Mouse (Mus musculus): Measurements from ENCODE around the gene Slc39a9.

The Slc39a9 gene

GRCm38 (mm10) chr12:80653951-80654658, 10.4 kb downstream of the Slc39a9 start:
- no peak for DNase-seq (ENCODE audit: low read depth, low spot score)

DNA sequence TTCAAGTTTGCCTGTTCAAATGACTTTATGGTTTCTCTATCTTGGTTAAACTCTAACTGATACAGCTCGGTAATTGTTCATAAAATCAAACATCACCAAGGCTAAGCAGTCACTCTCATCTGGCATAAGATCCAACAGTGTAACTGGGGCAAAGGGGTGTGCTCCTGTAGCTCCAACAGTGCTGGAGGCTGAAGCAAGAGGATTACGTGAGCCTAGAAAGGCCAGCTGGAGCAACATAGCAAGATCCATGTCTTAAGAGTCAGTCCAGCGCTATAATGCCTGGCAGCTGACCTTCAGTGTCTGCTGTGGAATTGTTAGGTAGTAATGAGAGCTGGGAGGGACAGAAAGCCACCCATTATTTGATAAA, 11.0 kb downstream of the Slc39a9 start:
- DNase-seq (ENCODE audit: low read depth, low spot score) = no peak

GRCm38 (mm10) chr12:80658661-80659060, 15.0 kb downstream of the Slc39a9 start:
- no peak for DNase-seq (ENCODE audit: low read depth, low spot score)

- DNase-seq (ENCODE audit: low read depth, low spot score) = no peak
These were observed 18.6 kb downstream of the Slc39a9 start for GRCm38 (mm10) chr12:80662322-80662721.

- no peak for DNase-seq (ENCODE audit: low read depth, low spot score)
These were observed 20.3 kb downstream of the Slc39a9 start for GRCm38 (mm10) chr12:80663935-80664334.

GRCm38 (mm10) chr12:80668391-80668790, 24.7 kb downstream of the Slc39a9 start:
- DNase-seq (ENCODE audit: low read depth, low spot score) = no peak

GRCm38 (mm10) chr12:80673170-80673569, 29.5 kb downstream of the Slc39a9 start:
- DNase-seq (ENCODE audit: low read depth, low spot score) = peak; percentile 66

- peak; percentile 63 for DNase-seq (ENCODE audit: low read depth, low spot score)
These were observed 37.7 kb downstream of the Slc39a9 start for GRCm38 (mm10) chr12:80681340-80681739.

DNA sequence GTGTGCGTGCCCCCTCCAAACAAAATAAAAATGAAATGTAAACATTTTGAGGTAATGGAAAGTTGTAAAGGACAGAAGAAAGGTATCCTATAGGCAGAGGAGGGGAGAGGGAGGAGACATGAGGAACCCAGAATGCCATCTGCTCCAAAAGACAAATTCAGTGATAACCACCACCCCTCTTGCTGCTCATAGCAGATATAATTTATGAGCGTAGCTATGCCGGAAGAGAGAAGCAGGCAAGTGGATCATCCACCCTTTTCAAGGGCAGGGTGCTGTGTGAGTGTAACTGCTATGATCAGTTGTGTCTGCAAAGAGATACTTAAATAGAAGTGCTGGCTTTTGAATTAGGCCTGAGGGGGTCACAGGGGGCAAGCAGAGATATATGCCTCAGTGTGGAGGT, 39.9 kb downstream of the Slc39a9 start:
- DNase-seq (ENCODE audit: low read depth, low spot score) = no peak

DNA sequence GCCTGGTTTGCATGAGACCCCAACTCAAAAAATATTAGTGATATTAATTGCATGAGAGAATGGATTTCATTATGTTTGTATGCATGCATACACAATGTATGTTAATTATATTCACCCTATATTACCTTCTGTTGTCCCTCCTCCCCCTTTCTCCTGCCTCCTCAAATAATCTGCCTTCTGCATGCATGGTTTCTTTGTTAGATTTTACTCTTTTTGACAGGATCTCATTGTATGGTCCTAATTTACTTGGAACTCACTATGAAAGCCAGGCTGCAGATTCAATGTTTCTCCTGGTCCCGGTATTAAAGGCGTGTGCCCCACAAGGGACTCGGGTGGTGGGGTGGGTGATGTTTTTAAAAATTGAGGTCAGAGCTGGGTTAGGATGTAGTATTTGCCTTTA, 40.6 kb downstream of the Slc39a9 start:
- no peak for DNase-seq (ENCODE audit: low read depth, low spot score)

DNA sequence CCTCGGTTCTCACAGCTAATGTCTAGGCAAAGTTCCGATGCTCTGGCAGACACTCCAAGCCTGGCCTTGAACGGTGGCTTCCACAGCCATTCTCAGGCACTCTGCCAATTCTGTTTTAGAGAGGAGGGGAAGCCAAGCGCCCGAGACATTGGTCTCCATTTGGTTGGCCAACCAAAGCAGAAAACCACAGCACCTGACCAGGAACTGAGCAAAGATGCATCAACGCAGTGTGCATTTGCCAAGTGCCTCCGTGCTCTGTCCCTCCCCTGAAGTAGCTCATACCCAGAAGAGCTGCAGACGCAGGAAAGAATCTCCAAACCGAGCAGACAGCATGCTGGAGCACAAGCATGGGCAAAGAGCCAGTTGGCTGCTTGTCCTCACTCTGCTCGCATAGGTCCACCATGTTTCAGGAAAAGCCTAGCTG, 44.1 kb downstream of the Slc39a9 start:
- no peak for DNase-seq (ENCODE audit: low read depth, low spot score)

DNA sequence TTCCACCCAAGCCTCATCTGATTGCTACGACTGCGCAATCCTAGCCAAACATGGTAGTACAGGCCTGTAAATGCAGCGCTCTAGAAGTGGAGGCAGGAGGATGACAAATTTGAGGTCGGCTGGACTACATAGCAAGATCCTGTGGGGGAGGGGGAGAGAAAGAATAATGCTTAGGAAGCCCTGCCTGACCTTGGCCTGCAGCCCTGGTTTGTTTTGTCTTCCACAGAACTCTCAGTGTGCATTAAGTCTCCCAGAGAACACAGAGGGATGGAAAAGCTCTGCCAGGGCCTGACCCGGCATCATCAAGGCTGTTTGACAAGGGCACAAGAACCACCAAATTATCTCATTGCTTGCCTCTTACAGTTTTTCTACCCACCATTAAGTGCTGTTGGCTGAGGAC, 46.0 kb downstream of the Slc39a9 start:
- DNase-seq (ENCODE audit: low read depth, low spot score) = no peak

DNA sequence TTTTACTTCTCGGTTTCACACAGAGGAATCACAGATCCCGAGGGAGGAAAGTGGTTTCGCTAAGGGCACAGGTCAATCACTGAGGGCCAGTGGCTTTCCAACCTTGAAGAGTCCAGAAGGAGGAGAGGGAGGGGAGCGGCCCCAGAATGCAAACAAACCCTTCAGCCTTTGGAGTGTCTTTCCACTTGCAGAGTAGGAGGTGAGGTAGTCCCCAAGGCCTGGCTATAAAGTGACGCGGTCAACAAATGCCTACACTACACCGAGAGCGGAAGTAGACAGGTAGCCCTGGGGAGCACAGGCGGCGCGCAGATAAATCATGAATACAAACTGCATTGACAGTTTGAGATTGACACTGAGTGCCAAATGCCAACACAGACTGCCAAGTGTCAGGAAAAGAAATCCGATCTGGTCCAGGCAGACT, 48.0 kb downstream of the Slc39a9 start:
- peak; percentile 56 for DNase-seq (ENCODE audit: low read depth, low spot score)

DNA sequence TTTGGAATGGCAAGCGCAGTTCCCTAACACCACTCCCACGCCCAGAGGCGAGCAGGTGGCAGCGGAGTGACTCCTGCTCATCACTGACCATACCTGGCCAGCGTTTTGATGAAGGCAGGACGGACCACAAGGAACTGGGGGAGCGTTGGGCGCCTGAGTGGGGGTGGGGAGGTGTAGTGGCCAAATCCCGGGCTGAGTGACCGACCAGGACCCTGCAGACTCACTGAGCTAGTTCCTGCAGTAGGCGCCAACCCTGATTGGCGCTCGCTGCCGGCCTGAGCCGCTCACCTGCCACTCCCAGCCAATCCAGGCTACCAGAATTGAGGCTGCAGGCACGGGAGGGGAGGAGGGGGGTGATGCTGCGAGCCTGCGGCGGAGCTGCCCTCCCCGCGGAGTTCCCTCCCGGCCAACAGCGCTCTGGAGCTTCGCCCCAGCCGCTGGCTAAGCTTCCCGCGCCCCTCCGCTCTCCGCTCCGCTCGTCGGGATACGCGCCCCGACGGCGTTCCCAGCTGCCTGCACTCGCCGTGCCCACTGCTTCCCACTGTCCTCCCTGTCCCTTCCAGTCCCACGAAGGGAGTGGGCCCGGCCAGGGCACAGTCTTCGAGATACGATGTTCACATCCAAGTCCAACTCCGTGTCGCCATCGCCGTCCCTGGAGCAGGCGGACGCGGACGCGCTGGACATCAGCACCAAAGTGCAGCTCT, 48.7 kb downstream of the Slc39a9 start, which contains the start of gene Plekhd1:
Plekhd1 (plus strand) TSS at position 323 of the 704 bp plus-strand sequence.
- no peak for DNase-seq (ENCODE audit: low read depth, low spot score)

- DNase-seq (ENCODE audit: low read depth, low spot score) = no peak
These were observed 50.0 kb downstream of the Slc39a9 start for GRCm38 (mm10) chr12:80693700-80694099.

DNA sequence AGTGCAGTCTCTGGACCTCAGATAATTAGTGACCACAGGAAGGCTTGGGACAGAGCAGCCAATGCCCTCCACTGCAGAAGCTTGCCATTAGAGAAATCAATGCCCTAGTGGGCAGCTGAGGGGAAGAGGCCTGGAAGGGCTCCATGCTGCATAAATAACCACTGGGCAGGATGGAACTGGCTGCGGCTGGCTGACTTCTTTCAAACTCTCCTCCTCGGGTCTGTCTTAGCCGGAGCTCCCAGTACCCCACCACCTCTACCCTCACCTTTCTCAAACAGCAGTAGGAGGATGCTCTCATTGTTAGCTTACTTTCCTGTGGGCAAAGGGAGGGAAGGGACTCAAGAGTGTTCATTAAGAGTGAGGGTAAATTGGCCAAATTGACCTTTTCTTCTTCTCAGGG, 51.3 kb downstream of the Slc39a9 start:
- no peak for DNase-seq (ENCODE audit: low read depth, low spot score)

- DNase-seq (ENCODE audit: low read depth, low spot score) = peak; percentile 21
These were observed 55.0 kb downstream of the Slc39a9 start for GRCm38 (mm10) chr12:80698526-80699143.

DNA sequence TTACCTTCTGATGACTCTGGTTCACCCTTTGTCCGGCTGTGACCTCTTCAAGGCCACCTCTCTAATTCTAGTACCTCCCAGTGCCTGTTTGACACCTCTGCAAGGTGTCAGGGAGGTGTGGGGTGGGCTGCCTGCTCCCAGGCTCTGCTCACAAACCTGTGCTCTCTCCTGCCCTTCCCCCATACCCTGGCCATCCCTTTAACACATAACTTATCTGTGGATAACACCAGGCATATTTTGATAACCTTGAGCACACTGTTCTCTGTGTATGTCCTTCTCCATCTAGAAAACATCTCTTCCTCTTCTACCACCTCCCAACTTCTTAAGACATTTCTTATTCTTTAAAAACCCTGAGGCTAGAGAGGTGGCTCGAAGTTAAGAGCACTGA, 55.5 kb downstream of the Slc39a9 start:
- no peak for DNase-seq (ENCODE audit: low read depth, low spot score)

DNA sequence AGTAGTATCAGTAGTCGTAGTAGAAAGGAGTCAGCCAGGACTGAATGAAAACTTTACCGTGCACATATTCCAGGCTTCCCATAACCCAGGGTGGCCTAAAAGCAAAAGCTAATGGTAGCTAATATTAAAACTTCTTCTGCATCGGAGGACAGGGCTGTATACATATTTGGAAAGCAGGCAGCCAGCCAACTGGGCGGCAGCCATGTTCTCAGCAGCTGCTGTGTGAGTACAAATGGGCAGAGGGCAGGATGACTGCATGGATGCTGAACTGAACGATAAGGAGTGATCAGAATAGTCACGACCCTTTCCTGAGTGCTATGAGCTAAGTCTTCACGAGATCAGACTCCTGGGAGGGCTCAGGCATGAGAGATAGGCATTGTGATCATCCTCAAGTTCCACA, 57.6 kb downstream of the Slc39a9 start:
- no peak for DNase-seq (ENCODE audit: low read depth, low spot score)

DNA sequence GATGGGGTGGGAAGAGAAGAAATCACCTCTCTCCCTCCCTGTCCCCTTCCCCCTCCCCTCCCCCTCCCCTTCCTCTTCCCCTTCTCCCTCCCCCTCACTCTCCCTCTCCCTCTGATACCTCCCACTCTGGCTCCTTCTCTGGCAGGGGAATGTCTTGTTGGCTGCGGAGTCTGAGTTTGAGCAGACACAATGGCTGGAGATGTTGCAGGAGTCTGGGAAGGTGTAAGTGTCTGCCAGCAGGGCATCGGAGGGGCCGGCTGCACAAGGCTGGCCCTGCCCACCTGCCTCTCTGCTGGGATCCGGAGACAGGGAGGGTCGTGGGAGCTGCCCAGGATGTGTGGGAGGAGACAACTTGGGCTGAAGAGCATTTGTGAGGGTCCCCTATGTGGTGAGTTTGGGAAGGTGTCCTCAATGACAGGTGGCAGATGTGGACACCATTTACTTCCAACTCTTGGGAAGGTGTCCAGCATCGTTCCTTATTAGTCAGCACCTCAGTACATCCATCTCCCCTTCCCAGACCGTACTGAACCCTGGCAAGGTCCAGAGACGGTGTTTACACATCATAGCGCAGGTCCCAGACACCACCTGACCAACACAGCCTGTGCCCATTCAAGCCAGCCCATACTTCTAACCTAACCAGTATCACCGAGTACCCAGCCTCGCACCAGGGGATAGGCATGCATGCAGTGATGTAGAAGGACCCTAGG, 62.7 kb downstream of the Slc39a9 start:
- no peak for DNase-seq (ENCODE audit: low read depth, low spot score)

- DNase-seq (ENCODE audit: low read depth, low spot score) = no peak
These were observed 63.4 kb downstream of the Slc39a9 start for GRCm38 (mm10) chr12:80706915-80707604.

- no peak for DNase-seq (ENCODE audit: low read depth, low spot score)
These were observed 72.2 kb downstream of the Slc39a9 start for GRCm38 (mm10) chr12:80715915-80716314.
